Mouse (Mus musculus) forebrain, embryonic 13.5 days (tissue): ENCODE results near the gene Magea2. TPM values are rescaled to one million over a fixed set of nuclear protein-coding genes. Genes with fewer than 3 reads are reported as not detected.
"Not testable (repeated sequence)": the region's sequence is repeated elsewhere in the genome, so short reads cannot be mapped to it uniquely, and the experiment has no call there.

ENCODE experiments used
- ATAC-seq: fragments of 200-750 bp; cut with Nextera tagmentation; 2 replicates; pipeline ENCODE4 v1.8.0; 2017
- H3K27ac ChIP-seq: fragments of 300-500 bp; sonication (generic); 2 replicates; pipeline ENCODE4 v1.5.1; 2015; ENCODE audit warnings: inconsistent platforms, mild to moderate bottlenecking, moderate library complexity
- H3K27me3 ChIP-seq: fragments of 300-500 bp; sonication (generic); 2 replicates; pipeline ENCODE4 v1.6.1; 2015; ENCODE audit warnings: mild to moderate bottlenecking, inconsistent platforms
- H3K36me3 ChIP-seq: fragments of 300-500 bp; sonication (generic); 2 replicates; pipeline ENCODE4 v1.6.1; 2015; ENCODE audit warnings: mild to moderate bottlenecking, inconsistent platforms; ENCODE audit not compliant: poor library complexity, severe bottlenecking
- H3K4me1 ChIP-seq: fragments of 300-500 bp; sonication (generic); 2 replicates; pipeline ENCODE4 v1.6.1; 2015; ENCODE audit warnings: inconsistent platforms
- H3K4me2 ChIP-seq: fragments of 300-500 bp; sonication (generic); 2 replicates; pipeline ENCODE4 v1.6.1; 2015; ENCODE audit warnings: inconsistent platforms, mild to moderate bottlenecking, moderate library complexity
- H3K4me3 ChIP-seq: fragments of 300-500 bp; sonication (generic); 2 replicates; pipeline ENCODE4 v1.5.1; 2015; ENCODE audit warnings: mild to moderate bottlenecking, inconsistent platforms
- H3K9ac ChIP-seq: fragments of 300-500 bp; sonication (generic); 2 replicates; pipeline ENCODE4 v1.6.1; 2015; ENCODE audit warnings: mild to moderate bottlenecking, inconsistent platforms
- H3K9me3 ChIP-seq: fragments of 300-500 bp; sonication (generic); replicated peaks from 2 replicates; pipeline ENCODE4 v1.6.1; 2016; ENCODE audit warnings: inconsistent platforms
- WGBS: fragments of 180-500 bp; shearing (Covaris S2); methylation state at CpG from one replicate; pipeline ENCODE4 v1.1.7; 2015; 5-methylcytosine and 5-hydroxymethylcytosine counted together
- polyA plus RNA-seq: library from polyadenylated mRNA; unstranded; fragments of >200 nt; fragmentation: Nextera tagmentation; extraction: Ambion mirVana; gene quantifications from 2 replicates; pipeline ENCODE4 v1.2.1, GENCODE M21; 2015

Gene Magea2
- polyA plus RNA-seq: not detected in 2 replicates

DNA sequence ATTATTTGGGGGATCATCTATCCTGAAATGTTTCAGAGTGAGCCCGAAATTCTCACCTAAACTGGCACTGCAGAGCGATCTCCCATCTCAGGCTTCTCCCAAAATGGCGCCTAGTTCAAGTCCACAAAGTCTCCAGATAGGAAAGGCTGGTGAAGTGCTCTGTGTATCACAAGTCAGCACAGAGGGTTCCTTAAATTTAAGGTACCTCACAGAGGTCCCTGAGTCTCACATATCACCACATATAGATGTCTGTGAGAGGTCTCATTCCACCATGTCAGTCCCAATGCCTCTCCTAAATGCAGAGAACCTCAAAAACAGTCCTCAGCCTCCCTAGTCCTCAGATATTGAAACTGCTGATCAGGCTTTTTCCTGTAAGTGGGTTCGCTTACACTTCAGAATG, at the start of gene Magea2:
Gene Magea2, minus strand, starts transcription at position 101 of the 400 bp plus-strand sequence.
- not testable (repeated sequence) for H3K27me3 ChIP-seq, H3K36me3 ChIP-seq, H3K9me3 ChIP-seq, H3K27ac ChIP-seq, ATAC-seq, H3K4me1 ChIP-seq, H3K4me3 ChIP-seq, H3K4me2 ChIP-seq, H3K9ac ChIP-seq
- 75% methylated on average over 4 of the region's 4 CpGs for WGBS

DNA sequence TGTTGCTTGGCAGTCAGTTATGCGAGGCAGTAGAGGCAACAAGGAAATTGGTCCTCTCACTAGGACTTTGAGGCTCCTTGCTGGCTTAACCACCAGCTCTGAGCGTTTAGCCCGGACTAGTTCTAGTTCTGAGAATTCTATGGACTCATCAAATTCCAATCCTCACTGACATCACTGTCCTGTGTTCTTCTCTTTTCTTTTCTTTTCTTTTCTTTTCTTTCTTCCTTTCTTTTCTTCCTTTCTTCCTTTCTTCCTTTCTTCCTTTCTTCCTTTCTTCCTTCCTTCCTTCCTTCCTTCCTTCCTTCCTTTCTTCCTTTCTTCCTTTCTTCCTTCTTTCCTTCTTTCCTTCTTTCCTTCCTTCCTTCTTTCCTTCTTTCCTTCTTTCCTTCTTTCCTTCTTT, 34.8 kb upstream of the Magea2 start, which contains the start of gene Cldn34b2:
Gene Cldn34b2, minus strand, starts transcription at position 101 of the 400 bp plus-strand sequence.
- not testable (repeated sequence) for H3K36me3 ChIP-seq, H3K9me3 ChIP-seq, H3K4me3 ChIP-seq, H3K27me3 ChIP-seq, H3K4me1 ChIP-seq, H3K27ac ChIP-seq, H3K9ac ChIP-seq, H3K4me2 ChIP-seq, ATAC-seq
- WGBS: 80% methylated on average over 3 of the region's 3 CpGs

DNA sequence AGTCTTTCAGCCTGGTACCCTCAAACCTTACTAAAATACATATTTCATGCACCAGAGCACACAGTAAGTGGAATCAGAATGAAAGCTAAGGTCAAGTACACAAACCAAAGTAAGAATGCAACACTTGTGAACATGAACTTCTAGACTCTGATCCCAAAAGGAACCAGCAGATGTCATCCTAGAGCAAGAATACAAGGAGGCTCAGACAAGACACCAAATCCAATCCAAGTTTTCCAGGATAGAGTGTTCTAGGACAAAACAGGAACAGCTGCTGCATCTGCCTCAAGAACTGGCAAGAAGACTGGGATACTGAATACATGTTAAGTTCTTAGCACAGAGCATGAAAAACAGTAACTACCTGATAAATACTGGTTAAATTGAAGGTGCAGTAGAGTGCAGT, 4.6 kb upstream of the Magea2 start:
- Histone ChIP-seq H3K4me2 (no peak overlapping the region), H3K9ac (no peak overlapping the region), H3K4me1 (no peaks in the 10 kb centered on the region), H3K27ac (no peak overlapping the region), H3K4me3 (no peak overlapping the region), H3K9me3 (no peaks in the 10 kb centered on the region), H3K27me3 (no peaks in the 10 kb centered on the region), H3K36me3 (no peaks in the 10 kb centered on the region)
- ATAC-seq: no peak

DNA sequence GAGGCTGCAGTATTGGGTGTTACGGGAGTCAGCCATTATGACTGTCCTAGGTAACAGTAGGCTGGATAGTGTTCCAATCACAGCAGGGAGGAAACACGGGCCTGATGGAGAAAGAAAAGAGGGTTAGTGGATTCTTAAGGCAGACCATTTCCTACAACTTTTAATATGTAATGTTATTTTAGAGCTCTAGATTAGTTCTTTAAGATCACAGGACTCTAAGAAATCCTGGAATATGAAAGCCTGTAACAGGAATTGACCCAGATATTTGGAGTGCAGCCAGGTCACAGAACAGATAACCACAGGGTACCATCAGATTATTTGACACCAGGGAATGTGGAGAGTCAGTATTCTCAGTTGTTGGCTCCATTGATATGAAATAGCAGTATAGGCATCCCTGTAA, 3.8 kb downstream of the Magea2 start, which contains the start of gene Magea1:
Gene Magea1, minus strand, starts transcription at position 101 of the 400 bp plus-strand sequence.
- H3K9ac ChIP-seq, H3K36me3 ChIP-seq, H3K4me1 ChIP-seq, H3K9me3 ChIP-seq, ATAC-seq, H3K27ac ChIP-seq, H3K4me2 ChIP-seq, H3K27me3 ChIP-seq, H3K4me3 ChIP-seq: not testable (repeated sequence)
- no CpG with 5 or more reads among the region's 2 CpGs for WGBS

DNA sequence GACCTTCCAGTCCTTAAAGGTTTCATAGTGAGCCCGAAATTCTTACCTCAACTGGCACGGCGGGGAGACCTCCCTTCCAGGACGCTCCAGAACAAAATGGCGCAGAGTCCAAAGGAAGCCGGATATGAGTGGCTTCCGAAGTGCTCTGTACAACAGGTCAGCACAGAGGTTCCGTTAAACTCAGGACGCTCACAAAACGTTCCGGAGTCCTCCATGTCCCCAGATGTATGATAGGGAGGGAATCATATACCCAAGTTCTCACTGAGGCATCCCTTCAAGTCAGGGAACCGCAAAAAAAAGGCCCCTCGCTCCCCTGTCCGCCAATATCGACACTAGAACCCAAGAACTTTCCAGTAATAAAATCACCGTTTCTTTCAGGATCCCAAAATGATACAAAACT, 30.4 kb downstream of the Magea2 start, which contains the start of gene Magea5:
Gene Magea5, minus strand, starts transcription at position 101 of the 400 bp plus-strand sequence.
- H3K4me2 ChIP-seq, H3K9ac ChIP-seq, H3K9me3 ChIP-seq, H3K4me3 ChIP-seq, H3K4me1 ChIP-seq, H3K27me3 ChIP-seq, H3K27ac ChIP-seq, H3K36me3 ChIP-seq, ATAC-seq: not testable (repeated sequence)
- 83% methylated on average over 16 of the region's 16 CpGs for WGBS

DNA sequence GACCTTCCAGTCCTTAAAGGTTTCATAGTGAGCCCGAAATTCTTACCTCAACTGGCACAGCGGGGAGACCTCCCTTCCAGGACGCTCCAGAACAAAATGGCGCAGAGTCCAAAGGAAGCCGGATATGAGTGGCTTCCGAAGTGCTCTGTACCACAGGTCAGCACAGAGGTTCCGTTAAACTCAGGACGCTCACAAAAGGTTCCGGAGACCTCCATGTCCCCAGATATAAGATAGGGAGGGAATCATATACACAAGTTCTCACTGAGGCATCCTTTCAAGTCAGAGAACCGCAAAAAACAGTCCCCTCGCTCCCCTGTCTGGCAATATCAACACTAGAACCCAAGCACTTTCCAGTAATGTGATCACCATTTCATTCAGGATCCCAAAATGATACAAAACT, 97.7 kb downstream of the Magea2 start, which contains the start of gene Magea8:
Gene Magea8, minus strand, starts transcription at position 101 of the 400 bp plus-strand sequence.
- H3K36me3 ChIP-seq, H3K27me3 ChIP-seq, H3K27ac ChIP-seq, ATAC-seq, H3K9me3 ChIP-seq, H3K4me2 ChIP-seq, H3K4me3 ChIP-seq, H3K9ac ChIP-seq, H3K4me1 ChIP-seq: not testable (repeated sequence)
- WGBS: 87% methylated on average over 11 of the region's 11 CpGs

Other genes with a start within 250 kb of the Magea2 start
- gene Cldn34b1, start 203.4 kb downstream of the Magea2 start, polyA plus RNA-seq: not detected in 2 replicates
- gene Magea6, start 157.7 kb downstream of the Magea2 start, polyA plus RNA-seq: not detected in 2 replicates
- gene Magea3, start 144.2 kb downstream of the Magea2 start, polyA plus RNA-seq: not detected in 2 replicates
- gene Magea8, start 97.8 kb downstream of the Magea2 start, polyA plus RNA-seq: not detected in 2 replicates
- gene Magea5, start 30.5 kb downstream of the Magea2 start, polyA plus RNA-seq: not detected in 2 replicates
- not detected in 2 replicates for gene Magea1, start 3.9 kb downstream of the Magea2 start, polyA plus RNA-seq
- not detected in 2 replicates for gene Cldn34b2, start 34.7 kb upstream of the Magea2 start, polyA plus RNA-seq
- gene Sat1, start 122.8 kb upstream of the Magea2 start, polyA plus RNA-seq: 57.8 and 64.3 TPM in 2 replicates
- 21.2 and 22.1 TPM in 2 replicates for gene Acot9, start 168.8 kb upstream of the Magea2 start, polyA plus RNA-seq
- gene Prdx4, start 247.1 kb upstream of the Magea2 start, polyA plus RNA-seq: 155 and 162 TPM in 2 replicates